Mouse (Mus musculus): ENCODE results near the gene Larp1b.

GRCm38 (mm10) chr3:40949170-40949902, at the start of gene Larp1b:
- peak; percentile 58 for TF ChIP-seq POLR2A (IDR thresholded peaks at IDR 0.05; ENCODE audit: low read depth, low read length)
- no peak for TF ChIP-seq CTCF (IDR thresholded peaks at IDR 0.05; ENCODE audit: extremely low read depth, insufficient read depth, insufficient read length, insufficient replicate concordance)
